23 mouse cellular contexts compared by ENCODE assay signal in the genomic region with DNA sequence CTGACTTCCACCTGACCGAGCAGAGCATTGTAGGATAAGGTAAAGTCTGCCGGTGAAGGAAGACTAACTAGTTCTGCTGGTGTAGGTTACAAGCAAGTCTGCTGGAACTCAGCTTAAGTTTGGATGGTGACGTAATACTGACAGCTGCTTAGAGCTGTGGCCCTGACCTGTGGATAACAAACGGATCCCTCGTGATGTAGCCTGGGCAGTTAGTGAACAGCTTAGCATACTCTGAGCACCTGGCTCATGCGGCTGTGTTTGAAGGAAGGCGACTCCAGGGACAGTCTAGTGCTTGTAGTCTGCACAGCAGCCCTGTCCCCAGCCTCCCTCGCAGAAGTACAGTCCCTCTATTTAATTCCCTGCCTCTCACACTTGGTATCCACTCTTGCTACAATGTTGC.
"Had no signal": no experiment of that assay in that cellular context is flagged by ENCODE, and none has a peak within 500 bp of the region (broad histone marks: within the 10 kb centered on the region; RNA-seq: fewer than 3 reads in every experiment).

No protein-coding gene starts in this region.

- H3K27me3 ChIP-seq: kidney, embryonic 15.5 days; limb, embryonic 12.5 days; liver, embryonic 12.5 days; liver, embryonic 15.5 days; lung, embryonic 15.5 days; midbrain, embryonic 13.5 days had no signal

- H3K36me3 ChIP-seq: kidney, embryonic 15.5 days; limb, embryonic 12.5 days; liver, embryonic 12.5 days; liver, embryonic 15.5 days; lung, embryonic 15.5 days; midbrain, embryonic 10.5 days; midbrain, embryonic 13.5 days had no signal

- H3K4me1 ChIP-seq: kidney, embryonic 15.5 days; limb, embryonic 12.5 days; liver, embryonic 12.5 days; liver, embryonic 15.5 days; lung, embryonic 15.5 days; megakaryocyte, embryonic 14.5 days; midbrain, embryonic 10.5 days; midbrain, embryonic 13.5 days had no signal

- H3K9ac ChIP-seq: kidney, embryonic 15.5 days; limb, embryonic 12.5 days; liver, embryonic 12.5 days; liver, embryonic 15.5 days; lung, embryonic 15.5 days; midbrain, embryonic 13.5 days had no signal

- H3K9me3 ChIP-seq: liver, embryonic 15.5 days had no signal

- H3K27ac ChIP-seq: kidney, embryonic 15.5 days; left cerebral cortex, adult 2 months; limb, embryonic 12.5 days; liver, embryonic 12.5 days; liver, embryonic 15.5 days; lung, embryonic 15.5 days; midbrain, embryonic 10.5 days; midbrain, embryonic 13.5 days had no signal

- H3K4me2 ChIP-seq: kidney, embryonic 15.5 days; limb, embryonic 12.5 days; liver, embryonic 12.5 days; liver, embryonic 15.5 days; lung, embryonic 15.5 days; midbrain, embryonic 13.5 days had no signal

- H3K4me3 ChIP-seq: kidney, embryonic 15.5 days; left cerebral cortex, adult 2 months; limb, embryonic 12.5 days; liver, embryonic 12.5 days; liver, embryonic 15.5 days; lung, embryonic 15.5 days; megakaryocyte, embryonic 14.5 days; midbrain, embryonic 10.5 days; midbrain, embryonic 13.5 days; myocyte had no signal

- DNase-seq: kidney, adult 2 months; kidney, postnatal 10 days; kidney, postnatal 36 days; layer of hippocampus, postnatal 36 days; liver; lung, adult 18-20 months; lung, postnatal 10 days; lung, postnatal 36 days; right cerebral cortex, postnatal 25 days; spleen, adult 18-20 months; thymus, adult 18-20 months; thymus, postnatal 36 days had no signal

- ATAC-seq: liver, embryonic 12.5 days; midbrain, embryonic 13.5 days; midbrain, embryonic 16.5 days had no signal
